Mouse (Mus musculus) CH12.LX (cell line): ENCODE measurements around the gene Traip.

Experiments used
- JUND ChIP-seq: conservative IDR thresholded peaks from 2 replicates; pipeline ENCODE4 v1.6.1; 2011; ENCODE audit warnings: low read depth, low read length, improper control_type of control experiment
- MYC ChIP-seq: IDR thresholded peaks from 2 replicates; pipeline ENCODE4 v1.6.1; 2011; ENCODE audit warnings: low read depth, mild to moderate bottlenecking, improper control_type of control experiment, low read length
- SIN3A ChIP-seq: IDR thresholded peaks from 2 replicates; pipeline ENCODE4 v1.6.1; 2012; ENCODE audit warnings: low read length, improper control_type of control experiment, inconsistent platforms
- TBP ChIP-seq: conservative IDR thresholded peaks from 2 replicates; pipeline ENCODE4 v1.6.1; 2011; ENCODE audit warnings: low read depth, low read length, improper control_type of control experiment

- TF ChIP-seq SIN3A (peak; percentile 43; the same call in 1 of the 2 replicates), JUND (no peak), MYC (no peak), TBP (no peak)
Observed at GRCm38 (mm10) chr9:108002778-108003530, 53.0 kb downstream of the Traip start.
